Mouse (Mus musculus) cerebellum, adult 2 months (tissue): Measurements from ENCODE around the gene Scg5.

Experiments used
- CTCF ChIP-seq: fragments of 200-500 bp; IDR thresholded peaks from 2 replicates; pipeline ENCODE4 v1.5.1; 2011; ENCODE audit warnings: low read depth, mild to moderate bottlenecking, control low read depth, low read length, moderate library complexity, borderline replicate concordance; ENCODE audit not compliant: insufficient read depth
- POLR2A ChIP-seq: fragments of 200-500 bp; IDR thresholded peaks from 2 replicates; pipeline ENCODE4 v1.6.1; 2011; ENCODE audit warnings: low read length, control low read depth, borderline replicate concordance; ENCODE audit not compliant: insufficient read depth

DNA sequence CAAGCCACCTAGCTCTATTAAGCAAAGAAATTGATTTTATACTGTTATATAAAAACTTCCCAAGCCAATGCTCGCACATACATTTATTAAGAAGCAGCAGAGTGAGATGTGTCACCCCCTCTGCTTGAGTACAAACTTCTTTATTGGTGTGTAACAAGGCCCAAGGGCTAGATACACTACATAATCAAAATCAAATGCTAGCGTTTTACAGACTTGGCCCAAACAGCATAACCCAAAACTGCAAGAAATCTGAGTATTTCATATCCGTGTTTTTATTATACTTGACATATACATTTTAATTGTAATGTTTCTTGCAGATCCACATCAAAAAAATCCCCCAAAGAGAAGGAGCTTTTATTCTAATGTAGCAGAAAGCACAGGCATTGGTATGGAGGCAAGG is 52.6 kb downstream of the Scg5 start:
- TF ChIP-seq POLR2A (no peak), CTCF (no peak)
